Mouse (Mus musculus) ES-Bruce4 (cell line): ENCODE results near the gene Zfp747.

Experiments used
- CTCF ChIP-seq: IDR thresholded peaks from one replicate; pipeline ENCODE4 v1.8.1; 2011; ENCODE audit warnings: low read depth, low read length
- EP300 ChIP-seq: IDR thresholded peaks from 2 replicates; pipeline ENCODE4 v1.6.1; 2011; ENCODE audit warnings: low read depth, low read length; ENCODE audit not compliant: insufficient read depth
- POLR2A ChIP-seq: IDR thresholded peaks from one replicate; pipeline ENCODE4 v1.8.1; 2011; ENCODE audit warnings: low read length; ENCODE audit not compliant: insufficient read depth

DNA sequence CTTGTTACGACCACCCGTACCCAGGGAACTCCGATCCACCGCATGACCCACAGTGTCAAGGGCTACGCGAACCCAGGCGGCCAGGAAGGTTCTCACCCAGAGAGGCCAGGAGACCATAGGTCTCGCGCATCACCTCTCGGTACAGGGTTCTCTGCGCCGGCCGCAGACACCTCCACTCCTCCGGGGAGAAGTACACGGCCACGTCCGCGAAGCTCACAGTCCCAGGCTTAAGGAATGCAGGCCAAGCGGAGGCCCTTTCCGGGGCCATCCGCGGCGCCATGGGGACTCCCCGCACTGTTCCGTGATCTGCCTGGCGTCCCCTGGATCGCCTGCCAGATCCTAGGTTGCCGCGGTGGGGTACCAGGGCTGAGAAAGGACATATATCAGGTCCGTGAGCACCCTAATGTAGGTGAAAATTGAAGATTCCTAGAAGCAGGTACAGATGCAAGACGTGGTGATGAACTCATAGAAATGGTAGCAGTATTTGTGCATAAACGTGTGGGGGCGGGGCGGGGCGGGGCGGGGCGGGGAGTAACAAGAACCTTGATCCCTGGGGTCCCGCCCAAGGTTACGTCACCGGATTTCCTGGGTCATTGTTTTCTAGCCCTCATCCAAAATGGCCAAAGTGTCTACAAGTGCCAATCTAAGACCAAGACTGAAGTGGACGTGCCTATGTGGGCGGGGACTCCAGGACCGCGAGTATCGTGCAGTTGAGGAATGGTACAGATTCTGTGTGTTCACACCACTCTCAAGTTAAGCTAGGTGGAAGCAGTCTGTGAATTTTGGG lies 17.5 kb upstream of the Zfp747 start, which contains the start of gene E430018J23Rik:
- TF ChIP-seq CTCF, result no peak
- TF ChIP-seq EP300, result 0 out of 2 replicates have a peak, but pooled peaks have one; percentile 16
- TF ChIP-seq POLR2A, result peak; percentile 62
